Mouse (Mus musculus): Measurements from ENCODE around the gene Hs6st2. TPM values are rescaled to one million over a fixed set of nuclear protein-coding genes. Genes with fewer than 3 reads are reported as not detected.

The Hs6st2 gene
- polyA plus RNA-seq, 1 experiment from 2014 or later, result 21.7 TPM

Other genes with a start within 250 kb of the Hs6st2 start
- not detected in 2 replicates for gene Usp26, start 119.4 kb upstream of the Hs6st2 start, polyA plus RNA-seq (2016; fragmentation: Nextera tagmentation; extraction: Ambion mirVana)